Mouse (Mus musculus): ENCODE results near the gene Borcs8. TPM values are rescaled to one million over a fixed set of nuclear protein-coding genes. Genes with fewer than 3 reads are reported as not detected.

Gene Borcs8
- polyA plus RNA-seq, 2 experiments = 25.4 to 27.1 TPM

DNA sequence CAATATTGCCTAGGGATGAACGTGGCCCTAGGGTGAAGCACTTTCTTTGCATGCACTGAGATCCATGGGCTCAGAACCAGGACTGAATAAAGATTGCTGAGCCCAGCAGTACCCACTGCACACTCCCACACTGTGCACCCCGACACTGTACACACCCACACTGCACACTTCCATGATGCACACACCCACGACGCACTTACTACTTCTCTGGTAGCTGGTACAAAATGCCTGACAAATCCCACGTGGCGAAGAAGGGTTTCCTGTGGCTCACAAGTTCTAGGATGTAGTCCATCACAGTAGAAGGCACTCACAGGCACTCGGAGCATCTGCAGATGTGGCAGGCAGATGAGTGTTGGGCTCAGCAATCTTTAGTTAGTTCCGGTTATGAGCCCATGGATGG lies 14.3 kb upstream of the Borcs8 start:
- no peak overlapping the region for H3K4me3 ChIP-seq (ENCODE audit: insufficient read depth in 1 of 2, low read depth in 2 of 2, low read length in 2 of 2)
- H3K27ac ChIP-seq = no peak overlapping the region
- H3K9ac ChIP-seq (replicated peaks) = no peak overlapping the region
- H3K9me3 ChIP-seq (ENCODE audit: control insufficient read depth, low read length) = no peaks in the 10 kb centered on the region
- TF ChIP-seq CTCF (IDR thresholded peaks at IDR 0.05; ENCODE audit: low read depth) = no peak
- TF ChIP-seq EP300 (IDR thresholded peaks at IDR 0.05; ENCODE audit: low read depth) = no peak
- WGBS (ENCODE audit: insufficient replicate concordance) = 47% methylated on average over 8 of the region's 8 CpGs
- DNase-seq (ENCODE audit: low read depth in 3 of 3, low spot score in 3 of 3) = no peak
- peaks cover 0 to 7% of the 10 kb centered on the region in 2 experiments; a peak in 1 of 4 replicates for H3K4me1 ChIP-seq (replicated peaks; ENCODE audit: control insufficient read depth in 2 of 2, insufficient read depth in 2 of 2, low read length in 1 of 2)
- no peak for ATAC-seq (ENCODE audit: insufficient read depth)
- H3K4me2 ChIP-seq (ENCODE audit: low read depth) = no peak overlapping the region
- no peaks in the 10 kb centered on the region for H3K36me3 ChIP-seq (replicated peaks; ENCODE audit: control insufficient read depth, insufficient read depth, low read depth)
- H3K27me3 ChIP-seq (ENCODE audit: control insufficient read depth, insufficient read depth, low read length) = peaks cover 8% of the 10 kb centered on the region

DNA sequence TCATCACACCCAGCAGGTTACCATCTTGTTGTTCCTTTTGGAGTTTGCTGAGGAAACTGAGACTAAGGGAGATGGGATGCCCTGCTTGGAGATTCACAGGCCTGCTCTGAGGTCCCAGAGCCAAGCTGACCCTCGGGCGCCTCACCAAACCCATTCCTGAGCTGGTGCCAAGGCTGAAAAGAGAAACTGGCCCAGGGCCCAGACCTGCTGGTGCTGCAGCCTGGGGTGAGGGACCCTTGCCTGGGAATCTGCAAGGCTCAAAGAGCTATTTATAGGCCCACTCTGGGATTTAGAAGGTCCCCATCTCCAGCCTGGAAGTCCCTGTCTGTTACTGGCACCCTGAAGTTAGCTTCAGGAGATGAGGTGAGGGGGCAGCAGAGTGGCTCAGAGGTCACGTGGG lies 10.9 kb upstream of the Borcs8 start:
- no peak overlapping the region for H3K4me3 ChIP-seq (ENCODE audit: insufficient read depth in 1 of 2, low read depth in 2 of 2, low read length in 2 of 2)
- H3K9ac ChIP-seq (replicated peaks) = no peak overlapping the region
- DNase-seq (ENCODE audit: low read depth in 3 of 3, low spot score in 3 of 3) (no peak), ATAC-seq (ENCODE audit: insufficient read depth) (no peak)
- peaks cover 7 to 16% of the 10 kb centered on the region in 2 experiments for H3K4me1 ChIP-seq (replicated peaks; ENCODE audit: control insufficient read depth in 2 of 2, insufficient read depth in 2 of 2, low read length in 1 of 2)
- no peaks in the 10 kb centered on the region for H3K36me3 ChIP-seq (replicated peaks; ENCODE audit: control insufficient read depth, insufficient read depth, low read depth)
- H3K27me3 ChIP-seq (ENCODE audit: control insufficient read depth, insufficient read depth, low read length) = no peaks in the 10 kb centered on the region
- no peaks in the 10 kb centered on the region for H3K9me3 ChIP-seq (ENCODE audit: control insufficient read depth, low read length)
- WGBS (ENCODE audit: insufficient replicate concordance) = 70% methylated on average over 3 of the region's 3 CpGs
- no peak for TF ChIP-seq EP300 (IDR thresholded peaks at IDR 0.05; ENCODE audit: low read depth)
- TF ChIP-seq CTCF (IDR thresholded peaks at IDR 0.05; ENCODE audit: low read depth) = no peak
- no peak overlapping the region for H3K27ac ChIP-seq
- no peak overlapping the region for H3K4me2 ChIP-seq (ENCODE audit: low read depth)

DNA sequence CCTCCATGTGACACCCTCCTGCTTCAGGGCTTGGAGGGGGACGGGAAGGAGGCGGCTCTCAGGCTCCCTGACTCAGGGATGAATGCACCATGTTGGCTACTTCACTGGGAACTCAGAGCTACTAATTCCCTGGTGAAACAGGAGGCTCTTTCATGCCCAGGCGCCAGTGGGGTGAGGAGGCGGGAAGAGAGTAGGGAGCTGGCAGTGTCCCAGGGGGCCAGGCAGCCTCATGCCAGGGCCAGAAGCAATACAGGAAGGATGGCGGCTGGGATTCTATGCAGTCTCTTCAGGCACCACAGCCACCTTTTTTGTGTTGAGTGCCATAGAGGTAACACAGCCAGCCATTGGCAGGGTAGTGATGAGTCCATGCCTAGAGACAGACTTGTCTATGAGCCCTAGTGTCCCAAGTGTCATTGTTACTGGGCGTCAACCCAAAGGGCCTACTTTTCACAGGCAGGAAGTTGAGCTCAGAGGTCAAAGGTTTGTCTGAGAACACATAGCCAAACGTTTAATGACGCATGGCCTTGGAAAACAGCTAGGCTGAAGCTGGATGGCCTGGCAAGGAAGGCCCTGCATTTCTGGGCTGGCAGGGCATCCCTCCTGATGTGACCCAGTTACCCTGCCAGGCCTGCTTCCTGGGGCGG lies 9.9 kb upstream of the Borcs8 start:
- TF ChIP-seq CTCF (IDR thresholded peaks at IDR 0.05; ENCODE audit: low read depth) = no peak
- TF ChIP-seq EP300 (IDR thresholded peaks at IDR 0.05; ENCODE audit: low read depth) = no peak
- Histone ChIP-seq H3K9ac (replicated peaks) (no peak overlapping the region), H3K9me3 (ENCODE audit: control insufficient read depth, low read length) (no peaks in the 10 kb centered on the region), H3K27ac (no peak overlapping the region), H3K4me2 (ENCODE audit: low read depth) (no peak overlapping the region), H3K4me1 (replicated peaks; ENCODE audit: control insufficient read depth in 2 of 2, insufficient read depth in 2 of 2, low read length in 1 of 2) (peaks cover 7 to 20% of the 10 kb centered on the region in 2 experiments), H3K27me3 (ENCODE audit: control insufficient read depth, insufficient read depth, low read length) (no peaks in the 10 kb centered on the region), H3K4me3 (ENCODE audit: insufficient read depth in 1 of 2, low read depth in 2 of 2, low read length in 2 of 2) (no peak overlapping the region), H3K36me3 (replicated peaks; ENCODE audit: control insufficient read depth, insufficient read depth, low read depth) (0 out of 2 replicates have a peak, but pooled peaks cover 2% of the 10 kb centered on the region)
- WGBS (ENCODE audit: insufficient replicate concordance) = 65% methylated on average over 9 of the region's 9 CpGs
- DNase-seq (ENCODE audit: low read depth in 3 of 3, low spot score in 3 of 3) = no peak
- ATAC-seq (ENCODE audit: insufficient read depth) = no peak

GRCm38 (mm10) chr8:70130066-70130465 lies 9.2 kb upstream of the Borcs8 start:
- WGBS (ENCODE audit: insufficient replicate concordance) = 71% methylated on average over 3 of the region's 3 CpGs
- no peak for ATAC-seq (ENCODE audit: insufficient read depth)
- H3K4me1 ChIP-seq (replicated peaks; ENCODE audit: control insufficient read depth in 2 of 2, insufficient read depth in 2 of 2, low read length in 1 of 2) = peaks cover 7 to 20% of the 10 kb centered on the region in 2 experiments

DNA sequence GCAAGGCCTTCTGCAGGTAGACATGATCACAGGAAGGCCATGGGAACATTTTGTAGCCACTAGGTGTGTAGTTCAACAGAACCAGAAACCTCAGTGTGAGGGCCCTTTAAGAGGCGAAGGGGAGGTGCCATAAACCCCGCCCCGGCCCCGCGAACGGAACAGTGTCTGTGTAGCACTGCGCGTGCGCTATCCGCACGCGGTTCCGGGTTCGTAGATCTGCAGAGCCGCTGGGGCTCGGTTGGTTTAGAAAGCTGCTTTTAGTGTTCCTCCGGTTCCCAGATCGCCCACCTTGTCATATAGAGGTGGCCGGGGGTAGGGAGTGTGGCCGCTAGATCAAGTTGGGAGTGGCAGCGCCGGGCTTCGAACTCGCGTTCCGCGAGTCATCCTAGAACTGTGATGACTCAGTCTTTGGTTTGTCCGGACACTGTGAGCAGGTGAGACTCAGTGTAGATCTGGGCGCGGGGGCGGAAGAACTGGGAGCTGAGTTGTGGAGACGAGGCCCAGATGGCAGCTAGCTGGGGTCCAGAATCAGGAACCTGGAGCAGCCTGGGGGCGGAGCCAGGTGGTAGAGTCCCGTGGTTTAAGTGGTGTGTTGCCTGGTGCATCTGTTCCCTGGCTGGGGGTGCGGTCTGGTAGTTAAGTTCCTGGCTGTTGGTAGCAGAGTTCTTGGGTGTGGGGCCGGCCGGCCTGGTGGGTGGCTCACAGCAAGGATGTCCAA lies 8.0 kb upstream of the Borcs8 start, which contains the start of gene Nr2c2ap:
TSS of gene Nr2c2ap (plus strand) at position 168 of the 718 bp plus-strand sequence.
- Histone ChIP-seq H3K4me2 (ENCODE audit: low read depth) (peak within 1 kb of the TSS; percentile 90), H3K36me3 (replicated peaks; ENCODE audit: control insufficient read depth, insufficient read depth, low read depth) (peaks cover 10% of the 10 kb centered on the region), H3K4me1 (replicated peaks; ENCODE audit: control insufficient read depth in 2 of 2, insufficient read depth in 2 of 2, low read length in 1 of 2) (peaks cover 7 to 20% of the 10 kb centered on the region in 2 experiments), H3K9ac (replicated peaks) (peak within 1 kb of the TSS; percentile 78), H3K27ac (peak within 1 kb of the TSS; percentile 25), H3K4me3 (ENCODE audit: insufficient read depth in 1 of 2, low read depth in 2 of 2, low read length in 2 of 2) (peak within 1 kb of the TSS; percentile 68 to 87), H3K27me3 (ENCODE audit: control insufficient read depth, insufficient read depth, low read length) (no peaks in the 10 kb centered on the region), H3K9me3 (ENCODE audit: control insufficient read depth, low read length) (no peaks in the 10 kb centered on the region)
- ATAC-seq (ENCODE audit: insufficient read depth) (peak; percentile 83), DNase-seq (ENCODE audit: low read depth in 3 of 3, low spot score in 3 of 3) (peak; percentile 70 to 76 (median 72))
- 1% methylated on average over 37 of the region's 37 CpGs for WGBS (ENCODE audit: insufficient replicate concordance)
- TF ChIP-seq EP300 (IDR thresholded peaks at IDR 0.05; ENCODE audit: low read depth) = no peak
- TF ChIP-seq CTCF (IDR thresholded peaks at IDR 0.05; ENCODE audit: low read depth) = no peak

More at GRCm38 (mm10) chr8:70130066-70130465, 9.2 kb upstream of the Borcs8 start:
- Histone ChIP-seq H3K27me3 (ENCODE audit: control insufficient read depth, insufficient read depth, low read length) (no peaks in the 10 kb centered on the region), H3K27ac (no peak overlapping the region), H3K36me3 (replicated peaks; ENCODE audit: control insufficient read depth, insufficient read depth, low read depth) (peaks cover 7% of the 10 kb centered on the region; the same call in 1 of the 2 replicates), H3K9ac (replicated peaks) (no peak overlapping the region), H3K9me3 (ENCODE audit: control insufficient read depth, low read length) (no peaks in the 10 kb centered on the region), H3K4me3 (ENCODE audit: insufficient read depth in 1 of 2, low read depth in 2 of 2, low read length in 2 of 2) (no peak overlapping the region), H3K4me2 (ENCODE audit: low read depth) (no peak overlapping the region)
- DNase-seq (ENCODE audit: low read depth in 3 of 3, low spot score in 3 of 3) = no peak
- no peak for TF ChIP-seq CTCF (IDR thresholded peaks at IDR 0.05; ENCODE audit: low read depth)
- TF ChIP-seq EP300 (IDR thresholded peaks at IDR 0.05; ENCODE audit: low read depth) = no peak

Data from liver, embryonic 14.5 days (tissue).